Mouse (Mus musculus): ENCODE results near the gene Emx2. TPM values are rescaled to one million over a fixed set of nuclear protein-coding genes. Genes with fewer than 3 reads are reported as not detected.

The Emx2 gene
- total and polyA plus RNA-seq, 2 experiments = not detected

- 8% methylated on average over 2 of the region's 2 CpGs for WGBS
- TF ChIP-seq CTCF (IDR thresholded peaks at IDR 0.05; ENCODE audit: low read depth, low read length) (no peak), POLR2A (IDR thresholded peaks at IDR 0.05; ENCODE audit: extremely low read depth, insufficient read depth, low read length) (no peak)
- Histone ChIP-seq H3K79me2 (ENCODE audit: control insufficient read depth, insufficient read depth, low read length) (no peaks in the 10 kb centered on the region), H3K36me3 (ENCODE audit: control insufficient read depth, insufficient read depth, low read length) (no peaks in the 10 kb centered on the region), H3K4me1 (ENCODE audit: control insufficient read depth, insufficient read depth, low read length) (no peaks in the 10 kb centered on the region), H3K27me3 (ENCODE audit: control insufficient read depth, insufficient read depth, low read length) (peaks cover 42% of the 10 kb centered on the region), H3K9ac (ENCODE audit: low read depth, low read length) (no peak overlapping the region), H3K27ac (replicated peaks; ENCODE audit: insufficient read depth, low read depth, low read length) (no peak overlapping the region), H3K4me3 (ENCODE audit: insufficient read depth, low read depth, low read length) (no peak overlapping the region)
- no peak for DNase-seq (ENCODE audit: extremely low read depth, low read depth, low spot score)
These were observed 7.1 kb downstream of the Emx2 start for GRCm38 (mm10) chr19:59465281-59465680.

DNA sequence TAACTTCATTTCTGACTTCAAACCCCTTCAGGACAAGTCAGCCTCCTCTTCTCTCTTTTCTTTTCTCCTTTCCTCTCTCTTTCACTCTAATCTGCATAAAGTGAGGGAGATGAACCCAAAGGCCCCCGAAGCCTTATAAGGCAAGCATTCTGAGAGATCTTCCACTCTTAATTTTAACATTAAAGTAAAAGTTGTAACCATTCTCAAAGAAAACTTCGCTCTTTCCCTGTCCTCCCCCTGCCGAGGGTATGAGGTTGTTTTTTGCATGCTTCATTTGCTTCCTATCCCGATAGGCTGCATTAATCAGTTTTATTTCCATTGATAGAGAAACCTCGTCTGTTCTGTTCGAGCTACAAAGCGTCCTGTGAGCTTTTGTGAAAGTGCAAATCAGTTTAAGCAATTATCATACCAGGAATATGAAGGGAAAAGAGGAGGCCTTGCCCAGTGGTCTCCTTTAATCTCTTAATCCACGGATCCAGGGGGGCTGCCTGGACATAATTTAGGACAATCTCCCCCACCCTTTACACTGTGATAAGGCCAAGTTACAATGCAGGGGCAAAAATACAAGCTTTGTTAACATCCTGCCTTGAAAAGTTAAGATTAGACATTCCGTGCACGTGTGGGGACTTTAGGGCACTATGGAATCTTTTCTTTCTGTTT is 7.7 kb downstream of the Emx2 start:
- TF ChIP-seq CTCF (IDR thresholded peaks at IDR 0.05; ENCODE audit: low read depth, low read length) (no peak), POLR2A (IDR thresholded peaks at IDR 0.05; ENCODE audit: extremely low read depth, insufficient read depth, low read length) (no peak)
- Histone ChIP-seq H3K27me3 (ENCODE audit: control insufficient read depth, insufficient read depth, low read length) (peaks cover 40% of the 10 kb centered on the region), H3K9ac (ENCODE audit: low read depth, low read length) (no peak overlapping the region), H3K36me3 (ENCODE audit: control insufficient read depth, insufficient read depth, low read length) (no peaks in the 10 kb centered on the region), H3K4me1 (ENCODE audit: control insufficient read depth, insufficient read depth, low read length) (no peaks in the 10 kb centered on the region), H3K4me3 (ENCODE audit: insufficient read depth, low read depth, low read length) (no peak overlapping the region), H3K27ac (replicated peaks; ENCODE audit: insufficient read depth, low read depth, low read length) (no peak overlapping the region), H3K79me2 (ENCODE audit: control insufficient read depth, insufficient read depth, low read length) (no peaks in the 10 kb centered on the region)
- 7% methylated on average over 10 of the region's 10 CpGs for WGBS
- no peak for DNase-seq (ENCODE audit: extremely low read depth, low read depth, low spot score)

GRCm38 (mm10) chr19:59466417-59466937 is 8.3 kb downstream of the Emx2 start:
- no peak overlapping the region for H3K27ac ChIP-seq (replicated peaks; ENCODE audit: insufficient read depth, low read depth, low read length)
- H3K4me1 ChIP-seq (ENCODE audit: control insufficient read depth, insufficient read depth, low read length) = no peaks in the 10 kb centered on the region
- H3K36me3 ChIP-seq (ENCODE audit: control insufficient read depth, insufficient read depth, low read length) = no peaks in the 10 kb centered on the region
- H3K9ac ChIP-seq (ENCODE audit: low read depth, low read length) = no peak overlapping the region
- WGBS = 3% methylated on average over 6 of the region's 6 CpGs
- H3K27me3 ChIP-seq (ENCODE audit: control insufficient read depth, insufficient read depth, low read length) = peaks cover 39% of the 10 kb centered on the region
- TF ChIP-seq CTCF (IDR thresholded peaks at IDR 0.05; ENCODE audit: low read depth, low read length) = no peak
- TF ChIP-seq POLR2A (IDR thresholded peaks at IDR 0.05; ENCODE audit: extremely low read depth, insufficient read depth, low read length) = no peak
- no peak for DNase-seq (ENCODE audit: extremely low read depth, low read depth, low spot score)
- H3K79me2 ChIP-seq (ENCODE audit: control insufficient read depth, insufficient read depth, low read length) = no peaks in the 10 kb centered on the region
- no peak overlapping the region for H3K4me3 ChIP-seq (ENCODE audit: insufficient read depth, low read depth, low read length)

DNA sequence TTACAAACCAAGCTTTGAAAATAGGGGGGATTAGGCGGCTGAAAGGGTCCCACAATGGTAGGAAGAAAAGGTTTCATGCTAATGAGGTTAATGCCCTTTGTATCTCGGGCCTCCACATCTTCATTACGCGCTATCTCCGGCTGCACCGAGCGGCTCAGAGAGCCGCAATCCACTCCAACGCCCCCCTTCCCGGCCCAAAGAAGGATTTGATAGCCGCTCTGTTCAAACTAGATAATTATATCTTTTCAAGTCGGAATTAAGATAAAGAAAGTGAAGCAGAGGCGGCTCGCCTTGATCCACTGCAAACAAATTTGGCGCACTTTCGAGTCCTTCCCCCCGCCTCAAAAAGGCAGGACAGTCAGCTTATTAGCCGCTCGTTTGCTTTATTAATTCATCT is 8.8 kb downstream of the Emx2 start:
- 5% methylated on average over 19 of the region's 19 CpGs for WGBS
- DNase-seq (ENCODE audit: extremely low read depth, low read depth, low spot score) = no peak
- Histone ChIP-seq H3K36me3 (ENCODE audit: control insufficient read depth, insufficient read depth, low read length) (no peaks in the 10 kb centered on the region), H3K9ac (ENCODE audit: low read depth, low read length) (no peak overlapping the region), H3K27ac (replicated peaks; ENCODE audit: insufficient read depth, low read depth, low read length) (no peak overlapping the region), H3K79me2 (ENCODE audit: control insufficient read depth, insufficient read depth, low read length) (no peaks in the 10 kb centered on the region), H3K27me3 (ENCODE audit: control insufficient read depth, insufficient read depth, low read length) (peaks cover 40% of the 10 kb centered on the region), H3K4me1 (ENCODE audit: control insufficient read depth, insufficient read depth, low read length) (no peaks in the 10 kb centered on the region), H3K4me3 (ENCODE audit: insufficient read depth, low read depth, low read length) (no peak overlapping the region)
- no peak for TF ChIP-seq CTCF (IDR thresholded peaks at IDR 0.05; ENCODE audit: low read depth, low read length)
- TF ChIP-seq POLR2A (IDR thresholded peaks at IDR 0.05; ENCODE audit: extremely low read depth, insufficient read depth, low read length) = no peak

DNA sequence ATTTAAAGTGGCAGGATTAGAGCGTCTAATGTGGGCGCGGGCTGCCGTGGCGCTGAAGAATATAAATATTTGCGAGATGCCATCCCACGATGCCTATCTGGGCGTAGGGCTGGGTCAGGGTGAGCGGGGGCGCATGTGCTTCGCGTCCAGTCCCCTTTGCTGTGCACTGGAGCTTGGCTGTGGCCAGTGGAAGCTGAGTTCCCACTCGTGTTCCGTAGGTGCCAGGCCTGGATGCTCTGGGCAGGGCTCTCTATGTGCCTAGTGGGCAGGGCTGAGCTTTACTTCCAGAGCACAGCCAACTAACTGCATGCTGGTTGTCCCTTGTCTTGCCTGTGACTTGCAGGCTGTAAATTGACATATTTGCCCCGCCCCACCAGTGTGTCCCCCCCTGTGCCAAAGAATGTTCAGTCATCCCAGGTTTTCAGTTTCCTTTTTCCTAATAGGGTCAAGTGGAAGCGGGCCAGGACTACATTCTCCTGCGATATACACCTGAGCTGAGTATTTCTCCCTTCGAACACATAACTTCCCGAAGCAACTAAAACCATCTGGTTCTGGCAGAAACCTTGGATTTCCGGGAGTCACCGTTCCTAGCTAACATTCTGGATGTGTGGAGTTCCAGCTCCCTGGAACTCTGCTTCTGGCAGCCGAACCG is 9.4 kb downstream of the Emx2 start:
- 3% methylated on average over 23 of the region's 23 CpGs for WGBS
- Histone ChIP-seq H3K4me1 (ENCODE audit: control insufficient read depth, insufficient read depth, low read length) (no peaks in the 10 kb centered on the region), H3K27ac (replicated peaks; ENCODE audit: insufficient read depth, low read depth, low read length) (no peak overlapping the region), H3K36me3 (ENCODE audit: control insufficient read depth, insufficient read depth, low read length) (no peaks in the 10 kb centered on the region), H3K4me3 (ENCODE audit: insufficient read depth, low read depth, low read length) (no peak overlapping the region), H3K27me3 (ENCODE audit: control insufficient read depth, insufficient read depth, low read length) (peaks cover 42% of the 10 kb centered on the region), H3K9ac (ENCODE audit: low read depth, low read length) (no peak overlapping the region), H3K79me2 (ENCODE audit: control insufficient read depth, insufficient read depth, low read length) (no peaks in the 10 kb centered on the region)
- no peak for DNase-seq (ENCODE audit: extremely low read depth, low read depth, low spot score)
- TF ChIP-seq POLR2A (IDR thresholded peaks at IDR 0.05; ENCODE audit: extremely low read depth, insufficient read depth, low read length) (no peak), CTCF (IDR thresholded peaks at IDR 0.05; ENCODE audit: low read depth, low read length) (no peak)

All from liver, adult 2 months (tissue).